In the genomic region with DNA sequence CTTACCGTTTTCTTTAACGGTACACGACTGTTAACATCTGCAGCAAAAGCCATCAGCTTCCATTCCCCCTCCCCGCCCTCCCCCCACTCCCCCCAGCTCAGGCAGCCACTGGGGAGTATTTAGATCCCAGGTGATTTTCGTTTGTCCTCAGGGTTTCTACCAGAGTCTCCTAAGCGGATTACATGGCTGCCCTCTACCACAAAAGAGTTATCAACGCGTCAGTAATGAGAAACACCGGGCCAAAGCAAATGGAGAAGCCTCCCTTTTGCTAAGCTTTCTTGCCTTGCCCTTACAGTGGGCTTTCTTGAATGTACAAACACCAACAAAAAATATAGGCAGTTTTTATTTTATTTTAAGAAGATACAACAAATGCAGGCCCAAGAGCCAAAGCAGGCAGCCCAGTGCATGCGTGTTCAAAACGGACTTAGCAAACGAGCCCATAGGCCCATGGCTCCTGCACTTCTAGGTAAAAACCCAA, we compare ENCODE assay signal across 8 mouse cellular contexts. TPM values are rescaled to one million over a fixed set of nuclear protein-coding genes. Genes with fewer than 3 reads are reported as not detected.
A peak's percentile ranks its signal among the peaks of the same experiment; 100 is the strongest.
DNase-seq lines count a peak whose midpoint lies in the region; ATAC-seq lines count a peak whose summit lies in the region.

No protein-coding gene starts in this region.

- H3K9me3 ChIP-seq in kidney, embryonic 14.5 days (ENCODE audit: control insufficient read depth, low read length) = no peaks in the 10 kb centered on the region
- H3K9me3 ChIP-seq in hindbrain, embryonic 15.5 days = no peaks in the 10 kb centered on the region
- H3K9me3 ChIP-seq in midbrain, embryonic 16.5 days (replicated peaks; ENCODE audit: control insufficient read depth, low read length, poor library complexity, severe bottlenecking) = no peaks in the 10 kb centered on the region

- peak overlapping the region; percentile 83 for H3K4me3 ChIP-seq in kidney, embryonic 14.5 days (ENCODE audit: low read length)
- H3K4me3 ChIP-seq in brown adipose tissue, adult 24 weeks (ENCODE audit: insufficient read depth, low read depth, low read length) = peak overlapping the region; percentile 98
- H3K4me3 ChIP-seq in hindbrain, embryonic 15.5 days = peak overlapping the region; percentile 95
- H3K4me3 ChIP-seq in midbrain, embryonic 16.5 days (ENCODE audit: low read depth, low read length) = peak overlapping the region; percentile 91

- peak; percentile 58 for ATAC-seq in kidney, embryonic 14.5 days (ENCODE audit: low FRiP score, low TSS enrichment)
- peak; percentile 79 for ATAC-seq in hindbrain, embryonic 15.5 days (ENCODE audit: low FRiP score, low read depth)
- ATAC-seq in midbrain, embryonic 16.5 days = peak; percentile 80
- ATAC-seq in activated CD4-positive, CD25-positive, alpha-beta regulatory T cell, adult 4 months = no peak

- H3K4me2 ChIP-seq in kidney, embryonic 14.5 days (replicated peaks; ENCODE audit: low read depth, low read length) = peak overlapping the region; percentile 61
- peak overlapping the region; percentile 75 for H3K4me2 ChIP-seq in hindbrain, embryonic 15.5 days
- H3K4me2 ChIP-seq in midbrain, embryonic 16.5 days (ENCODE audit: low read length) = peak overlapping the region; percentile 80

- DNase-seq in kidney, postnatal 36 days = no peak
- DNase-seq in urinary bladder, postnatal 10 days (ENCODE audit: low spot score) = no peak
- no peak for DNase-seq in kidney, adult 11 months

- H3K36me3 ChIP-seq in kidney, embryonic 14.5 days (ENCODE audit: control insufficient read depth, insufficient read depth, low read length) = peaks cover 17% of the 10 kb centered on the region
- H3K36me3 ChIP-seq in hindbrain, embryonic 15.5 days = peaks cover 17% of the 10 kb centered on the region
- H3K36me3 ChIP-seq in midbrain, embryonic 16.5 days (ENCODE audit: control insufficient read depth, insufficient read depth, low read length) = peaks cover 5% of the 10 kb centered on the region; the same call in 1 of the 2 replicates

- peaks cover 6% of the 10 kb centered on the region; the same call in 1 of the 2 replicates for H3K4me1 ChIP-seq in kidney, embryonic 14.5 days (ENCODE audit: control insufficient read depth, insufficient read depth, low read length)
- no peaks in the 10 kb centered on the region for H3K4me1 ChIP-seq in brown adipose tissue, adult 24 weeks (ENCODE audit: control insufficient read depth, insufficient read depth, insufficient read length, low read length)
- H3K4me1 ChIP-seq in hindbrain, embryonic 15.5 days (replicated peaks) = peaks cover 34% of the 10 kb centered on the region
- peaks cover 24% of the 10 kb centered on the region for H3K4me1 ChIP-seq in midbrain, embryonic 16.5 days (ENCODE audit: control insufficient read depth, insufficient read depth, low read length)

- no peaks in the 10 kb centered on the region for H3K27me3 ChIP-seq in kidney, embryonic 14.5 days (ENCODE audit: control insufficient read depth, insufficient read depth, low read length)
- H3K27me3 ChIP-seq in hindbrain, embryonic 15.5 days = no peaks in the 10 kb centered on the region
- no peaks in the 10 kb centered on the region for H3K27me3 ChIP-seq in midbrain, embryonic 16.5 days (ENCODE audit: control insufficient read depth, insufficient read depth, low read depth, low read length)

- peak overlapping the region; percentile 47; the same call in 1 of the 2 replicates for H3K9ac ChIP-seq in kidney, embryonic 14.5 days (ENCODE audit: low read depth, low read length)
- H3K9ac ChIP-seq in hindbrain, embryonic 15.5 days = peak overlapping the region; percentile 56
- peak overlapping the region; percentile 86 for H3K9ac ChIP-seq in midbrain, embryonic 16.5 days (ENCODE audit: low read depth, low read length)

- H3K27ac ChIP-seq in kidney, embryonic 14.5 days (ENCODE audit: low read depth, low read length) = peak overlapping the region; percentile 68; the same call in 1 of the 2 replicates
- peak overlapping the region; percentile 62 for H3K27ac ChIP-seq in brown adipose tissue, adult 24 weeks (replicated peaks; ENCODE audit: low read depth, low read length)
- peak overlapping the region; percentile 90 for H3K27ac ChIP-seq in hindbrain, embryonic 15.5 days (replicated peaks)
- H3K27ac ChIP-seq in midbrain, embryonic 16.5 days (ENCODE audit: low read length) = peak overlapping the region; percentile 90

- WGBS in kidney, embryonic 14.5 days = 27% methylated on average over 12 of the region's 12 CpGs
- 15% methylated on average over 12 of the region's 12 CpGs for WGBS in hindbrain, embryonic 15.5 days
- 5% methylated on average over 12 of the region's 12 CpGs for WGBS in midbrain, embryonic 16.5 days

RNA-seq across cellular contexts. Expression of gene Lamtor3, which starts 0.6 kb away (rescaled TPM):
- 111 TPM in 2 replicates for polyA plus RNA-seq in kidney, embryonic 14.5 days (2014; fragmentation: Nextera tagmentation; extraction: Ambion mirVana)
- polyA plus RNA-seq in brown adipose tissue, adult 24 weeks (2012; ENCODE audit: insufficient read depth, insufficient read length, missing spikeins) = 52.1 and 57.9 TPM in 2 replicates
- polyA plus RNA-seq in hindbrain, embryonic 15.5 days (2015; fragmentation: Nextera tagmentation; extraction: Ambion mirVana) = 126 and 130 TPM in 2 replicates
- polyA plus RNA-seq in midbrain, embryonic 16.5 days (2015; fragmentation: Nextera tagmentation; extraction: Ambion mirVana) = 132 and 133 TPM in 2 replicates
- 10 to 100 TPM; 69.7 to 81.8 TPM for polyA plus RNA-seq in activated CD4-positive, CD25-positive, alpha-beta regulatory T cell, adult 4 months (2017; shearing (Covaris generic))

RNA-seq across cellular contexts. Expression of gene Dnajb14, which starts 50.3 kb away (rescaled TPM):
- polyA plus RNA-seq in kidney, embryonic 14.5 days (2014; fragmentation: Nextera tagmentation; extraction: Ambion mirVana) = 12.2 and 12.3 TPM in 2 replicates
- polyA plus RNA-seq in brown adipose tissue, adult 24 weeks (2012; ENCODE audit: insufficient read depth, insufficient read length, missing spikeins) = 14.1 and 14.4 TPM in 2 replicates
- polyA plus RNA-seq in hindbrain, embryonic 15.5 days (2015; fragmentation: Nextera tagmentation; extraction: Ambion mirVana) = 16.7 and 17.7 TPM in 2 replicates
- polyA plus RNA-seq in midbrain, embryonic 16.5 days (2015; fragmentation: Nextera tagmentation; extraction: Ambion mirVana) = 13.4 and 14.3 TPM in 2 replicates
- polyA plus RNA-seq in activated CD4-positive, CD25-positive, alpha-beta regulatory T cell, adult 4 months (2017; shearing (Covaris generic)) = 1 to 10 TPM; 2.8 to 3.9 TPM

RNA-seq across cellular contexts. Expression of gene H2afz, which starts 53.4 kb away (rescaled TPM):
- 2,687 and 3,357 TPM in 2 replicates for polyA plus RNA-seq in kidney, embryonic 14.5 days (2014; fragmentation: Nextera tagmentation; extraction: Ambion mirVana)
- 131 and 134 TPM in 2 replicates for polyA plus RNA-seq in brown adipose tissue, adult 24 weeks (2012; ENCODE audit: insufficient read depth, insufficient read length, missing spikeins)
- 730 and 843 TPM in 2 replicates for polyA plus RNA-seq in hindbrain, embryonic 15.5 days (2015; fragmentation: Nextera tagmentation; extraction: Ambion mirVana)
- polyA plus RNA-seq in midbrain, embryonic 16.5 days (2015; fragmentation: Nextera tagmentation; extraction: Ambion mirVana) = 652 and 731 TPM in 2 replicates
- 1,000 to 10,000 TPM; 1,823 to 2,009 TPM for polyA plus RNA-seq in activated CD4-positive, CD25-positive, alpha-beta regulatory T cell, adult 4 months (2017; shearing (Covaris generic))
